Mouse (Mus musculus): ENCODE results near the gene Pus10. TPM values are rescaled to one million over a fixed set of nuclear protein-coding genes. Genes with fewer than 3 reads are reported as not detected.

Gene Pus10
- polyA plus RNA-seq, 1 experiment from 2014 or later, result 20.9 TPM

DNA sequence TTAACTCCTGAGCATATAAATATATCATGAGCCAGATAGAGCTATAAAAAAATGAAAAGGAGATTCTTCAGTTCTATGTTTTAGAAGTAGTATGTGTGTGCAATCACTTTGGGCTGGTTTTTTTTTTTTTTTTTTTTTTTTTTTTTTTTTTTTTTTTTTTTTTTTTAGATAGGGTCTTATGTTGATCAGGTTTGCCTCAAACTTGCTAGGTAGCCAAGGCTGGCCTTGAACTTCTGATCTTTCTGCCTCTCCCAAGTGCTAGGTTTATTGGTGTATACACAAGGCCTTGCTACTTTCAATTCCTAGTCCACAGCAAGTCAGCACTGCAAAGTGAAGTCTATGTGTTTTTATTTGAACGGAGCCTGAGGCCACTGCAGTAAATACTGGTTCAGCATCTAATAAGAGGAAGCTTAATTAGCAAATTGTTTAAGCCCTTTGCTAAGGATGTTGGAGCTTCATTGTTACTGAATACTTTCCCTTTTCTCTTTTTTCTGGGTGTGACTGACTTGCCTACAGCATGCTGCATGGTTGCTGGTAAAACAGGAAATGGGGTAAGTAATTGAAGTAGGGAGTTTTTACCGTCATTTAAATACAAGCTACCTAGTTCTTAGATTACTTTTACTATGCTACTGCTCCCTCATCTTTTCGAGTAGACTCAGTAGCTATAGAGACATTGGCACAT, 34.1 kb downstream of the Pus10 start:
- peaks cover 10% of the 10 kb centered on the region; the same call in 1 of the 2 replicates for H3K36me3 ChIP-seq
- no peak overlapping the region for H3K9ac ChIP-seq
- H3K4me2 ChIP-seq (replicated peaks), result no peak overlapping the region
- no peak overlapping the region for H3K27ac ChIP-seq
- no peak for ATAC-seq (ENCODE audit: low FRiP score)
- H3K4me1 ChIP-seq, result no peaks in the 10 kb centered on the region
- 81% methylated on average over 3 of the region's 3 CpGs for WGBS
- H3K27me3 ChIP-seq, result no peaks in the 10 kb centered on the region
- H3K9me3 ChIP-seq (replicated peaks), result no peaks in the 10 kb centered on the region
- no peak overlapping the region for H3K4me3 ChIP-seq

DNA sequence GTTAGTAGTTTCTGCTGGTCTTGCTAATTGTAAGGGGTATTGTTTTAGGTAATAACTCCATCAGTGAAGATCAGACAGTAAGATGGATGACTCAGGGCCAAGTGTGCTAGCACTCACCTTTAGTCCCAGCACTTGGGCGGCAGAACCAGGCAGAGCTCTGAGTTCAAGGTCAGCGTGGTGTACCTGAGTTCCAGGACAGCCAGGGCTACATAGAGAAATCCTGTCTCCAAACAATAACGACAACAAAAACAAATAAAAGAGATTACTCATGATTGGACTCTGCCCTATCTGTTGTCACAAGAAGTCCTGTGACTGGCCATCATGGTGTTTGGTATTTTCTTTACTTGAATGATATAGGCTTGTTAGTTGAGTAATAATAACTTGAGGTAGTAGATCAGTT, 36.4 kb downstream of the Pus10 start:
- Histone ChIP-seq H3K27me3 (no peaks in the 10 kb centered on the region), H3K4me3 (no peak overlapping the region), H3K9me3 (replicated peaks) (no peaks in the 10 kb centered on the region), H3K27ac (no peak overlapping the region), H3K36me3 (0 out of 2 replicates have a peak, but pooled peaks cover 15% of the 10 kb centered on the region), H3K4me1 (no peaks in the 10 kb centered on the region), H3K9ac (no peak overlapping the region), H3K4me2 (replicated peaks) (no peak overlapping the region)
- ATAC-seq (ENCODE audit: low FRiP score), result no peak
- WGBS, result 92% methylated on average over 3 of the region's 3 CpGs

DNA sequence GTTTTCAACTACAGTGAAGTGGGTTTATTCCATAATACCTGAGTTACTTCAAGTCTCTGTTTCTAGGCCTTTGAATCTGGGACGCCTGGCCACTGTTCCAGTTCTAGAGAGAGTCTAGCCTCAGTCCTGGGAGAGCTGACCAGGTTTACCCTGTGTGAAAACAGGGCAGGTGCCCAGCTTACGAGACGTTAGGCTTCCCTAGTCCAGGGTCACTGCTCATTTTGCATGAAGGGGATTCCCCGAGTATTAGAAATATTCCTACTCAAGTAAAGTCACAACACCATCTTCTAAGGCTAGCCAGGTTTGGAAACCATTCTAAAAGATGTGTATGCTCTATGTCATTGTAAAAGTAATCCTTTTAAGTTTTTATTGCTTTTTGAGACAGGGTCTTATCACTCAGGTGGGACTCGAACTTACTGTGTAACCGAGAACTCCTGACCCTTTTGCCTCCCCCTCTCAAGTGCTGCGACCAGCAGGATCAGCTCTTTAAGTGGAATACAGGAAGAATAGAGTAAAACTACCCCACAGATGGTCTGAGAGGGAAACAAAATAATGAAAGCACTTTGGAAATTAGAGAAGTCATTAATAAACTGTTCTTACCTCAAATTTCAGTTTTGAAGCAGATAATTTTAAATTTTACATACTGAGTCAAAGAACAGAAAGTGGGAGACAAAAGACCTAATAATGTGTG, 39.3 kb downstream of the Pus10 start:
- WGBS, result 90% methylated on average over 7 of the region's 7 CpGs
- Histone ChIP-seq H3K4me1 (no peaks in the 10 kb centered on the region), H3K4me2 (replicated peaks) (no peak overlapping the region), H3K27me3 (no peaks in the 10 kb centered on the region), H3K4me3 (no peak overlapping the region), H3K27ac (no peak overlapping the region), H3K36me3 (peaks cover 36% of the 10 kb centered on the region), H3K9ac (no peak overlapping the region), H3K9me3 (replicated peaks) (no peaks in the 10 kb centered on the region)
- no peak for ATAC-seq (ENCODE audit: low FRiP score)

DNA sequence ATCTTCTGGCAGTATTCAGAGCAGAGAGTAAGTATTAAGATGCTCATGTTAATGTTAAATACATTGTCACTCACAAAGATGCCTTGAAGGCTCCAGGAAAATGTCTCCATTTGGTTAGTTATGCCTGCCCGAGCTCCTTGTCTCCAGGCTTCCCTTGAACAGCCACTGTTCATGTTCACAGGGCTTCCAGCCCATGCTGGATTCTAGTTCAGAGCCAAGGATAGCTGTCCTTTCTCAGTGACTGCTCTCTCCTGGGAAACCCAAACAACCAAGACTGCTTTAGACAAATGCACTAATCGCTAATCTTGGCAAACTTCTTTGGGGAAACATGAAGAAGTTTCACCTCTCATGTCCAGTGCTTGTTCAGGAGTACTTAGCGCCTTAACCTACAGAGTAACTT, 46.8 kb downstream of the Pus10 start:
- no peak overlapping the region for H3K27ac ChIP-seq
- H3K4me3 ChIP-seq, result no peak overlapping the region
- 93% methylated on average over 3 of the region's 3 CpGs for WGBS
- H3K4me1 ChIP-seq, result no peaks in the 10 kb centered on the region
- H3K9ac ChIP-seq, result no peak overlapping the region
- H3K36me3 ChIP-seq, result peaks cover 82% of the 10 kb centered on the region
- no peak overlapping the region for H3K4me2 ChIP-seq (replicated peaks)
- no peaks in the 10 kb centered on the region for H3K27me3 ChIP-seq
- H3K9me3 ChIP-seq (replicated peaks), result no peaks in the 10 kb centered on the region
- ATAC-seq (ENCODE audit: low FRiP score), result no peak

DNA sequence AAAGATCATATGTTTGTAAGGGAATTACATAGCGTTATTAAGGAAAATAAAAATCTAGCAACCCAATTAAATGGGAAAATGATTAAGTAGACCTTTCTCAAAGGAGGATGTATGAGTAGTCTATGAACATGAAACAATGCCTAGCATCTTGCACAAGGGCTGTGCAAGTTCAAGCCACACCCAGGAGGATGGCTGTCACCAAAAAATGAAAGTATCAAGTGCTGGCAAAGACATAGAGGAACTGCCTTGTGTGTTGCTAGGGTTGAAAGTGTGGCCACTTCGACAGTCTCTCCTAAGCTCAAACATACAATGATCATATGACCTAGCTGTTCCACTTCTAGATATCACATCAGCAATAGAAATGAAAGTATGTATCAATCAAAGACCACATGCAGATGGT, 53.4 kb downstream of the Pus10 start:
- Histone ChIP-seq H3K9ac (no peak overlapping the region), H3K36me3 (peaks cover 69% of the 10 kb centered on the region), H3K4me3 (no peak overlapping the region), H3K9me3 (replicated peaks) (no peaks in the 10 kb centered on the region), H3K27me3 (no peaks in the 10 kb centered on the region), H3K4me2 (replicated peaks) (no peak overlapping the region), H3K27ac (no peak overlapping the region), H3K4me1 (no peaks in the 10 kb centered on the region)
- 95% methylated on average over 2 of the region's 2 CpGs for WGBS
- no peak for ATAC-seq (ENCODE audit: low FRiP score)

DNA sequence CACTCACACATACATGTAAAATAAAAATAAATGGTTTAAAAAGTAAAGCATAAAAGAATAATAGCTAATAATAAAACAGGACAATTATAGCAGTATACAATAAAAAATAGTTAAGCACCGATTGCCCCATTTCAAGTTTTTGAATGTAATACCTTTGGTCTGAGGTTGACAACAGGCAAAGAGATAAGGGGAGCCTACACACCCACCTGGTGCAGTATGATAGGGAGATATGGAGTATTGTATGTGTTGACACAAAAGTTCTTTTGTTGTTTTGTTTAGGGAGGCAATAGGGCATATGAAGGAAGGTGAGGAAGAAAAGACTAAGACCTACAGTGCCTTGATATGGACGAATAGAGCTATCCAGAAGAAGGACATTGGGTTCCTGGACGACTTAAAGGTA, 54.4 kb downstream of the Pus10 start:
- 87% methylated on average over 3 of the region's 3 CpGs for WGBS

DNA sequence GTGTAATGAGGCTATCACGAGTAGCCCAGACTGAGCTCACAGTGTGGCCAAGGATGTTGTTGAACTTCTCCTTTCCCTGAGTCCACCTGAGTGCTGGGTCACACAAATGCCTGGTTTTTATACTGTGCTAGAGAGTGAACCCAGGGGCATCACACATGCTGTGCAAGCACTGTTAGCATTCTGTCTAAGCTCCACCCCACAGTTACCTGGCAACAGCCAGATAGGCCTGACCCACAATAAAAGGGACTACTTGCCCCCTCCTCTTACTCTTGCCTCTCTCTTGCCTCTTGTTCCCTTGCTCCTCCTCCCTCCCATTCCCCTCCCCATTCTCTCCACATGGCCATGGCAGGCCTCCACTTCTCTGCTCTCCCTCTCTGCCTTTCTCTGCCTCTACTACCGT, 56.9 kb downstream of the Pus10 start:
- Histone ChIP-seq H3K4me1 (no peaks in the 10 kb centered on the region), H3K27me3 (no peaks in the 10 kb centered on the region), H3K9ac (no peak overlapping the region), H3K4me2 (replicated peaks) (no peak overlapping the region), H3K4me3 (no peak overlapping the region), H3K9me3 (replicated peaks) (no peaks in the 10 kb centered on the region), H3K27ac (no peak overlapping the region), H3K36me3 (peaks cover 51% of the 10 kb centered on the region)
- WGBS, result 24% methylated on average over 2 of the region's 2 CpGs
- 0 out of 2 replicates have a peak, but pooled peaks have one; percentile 54 for ATAC-seq (ENCODE audit: low FRiP score)

More for the DNA sequence above, 54.4 kb downstream of the Pus10 start:
- Histone ChIP-seq H3K27me3 (no peaks in the 10 kb centered on the region), H3K4me3 (no peak overlapping the region), H3K9ac (no peak overlapping the region), H3K9me3 (replicated peaks) (no peaks in the 10 kb centered on the region), H3K36me3 (peaks cover 63% of the 10 kb centered on the region), H3K4me2 (replicated peaks) (no peak overlapping the region), H3K4me1 (no peaks in the 10 kb centered on the region), H3K27ac (no peak overlapping the region)
- no peak for ATAC-seq (ENCODE audit: low FRiP score)

DNA sequence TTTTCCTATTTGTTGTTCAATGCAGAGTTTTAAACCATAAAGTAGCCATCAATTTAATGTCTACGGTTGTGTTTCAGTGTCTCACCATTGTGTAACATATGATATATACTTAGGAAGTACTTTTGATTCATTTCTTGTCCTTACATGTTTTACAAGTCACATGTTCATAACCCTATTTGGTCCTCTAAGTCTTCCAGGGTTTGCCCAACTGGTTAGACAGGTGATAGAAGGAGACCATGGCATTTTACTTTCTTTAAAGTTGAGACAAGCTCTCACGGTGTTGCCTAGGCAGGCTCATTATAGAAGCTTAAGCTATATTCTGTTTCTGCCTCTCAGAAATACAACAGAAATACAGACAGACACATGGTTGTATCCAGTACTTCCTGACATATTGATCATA, 60.4 kb downstream of the Pus10 start:
- H3K27ac ChIP-seq, result no peak overlapping the region
- no peaks in the 10 kb centered on the region for H3K27me3 ChIP-seq
- ATAC-seq (ENCODE audit: low FRiP score), result no peak
- no peaks in the 10 kb centered on the region for H3K4me1 ChIP-seq
- no peak overlapping the region for H3K9ac ChIP-seq
- H3K4me3 ChIP-seq, result no peak overlapping the region
- H3K4me2 ChIP-seq (replicated peaks), result no peak overlapping the region
- no peaks in the 10 kb centered on the region for H3K9me3 ChIP-seq (replicated peaks)
- 93% methylated on average over 2 of the region's 2 CpGs for WGBS
- H3K36me3 ChIP-seq, result peaks cover 43% of the 10 kb centered on the region

DNA sequence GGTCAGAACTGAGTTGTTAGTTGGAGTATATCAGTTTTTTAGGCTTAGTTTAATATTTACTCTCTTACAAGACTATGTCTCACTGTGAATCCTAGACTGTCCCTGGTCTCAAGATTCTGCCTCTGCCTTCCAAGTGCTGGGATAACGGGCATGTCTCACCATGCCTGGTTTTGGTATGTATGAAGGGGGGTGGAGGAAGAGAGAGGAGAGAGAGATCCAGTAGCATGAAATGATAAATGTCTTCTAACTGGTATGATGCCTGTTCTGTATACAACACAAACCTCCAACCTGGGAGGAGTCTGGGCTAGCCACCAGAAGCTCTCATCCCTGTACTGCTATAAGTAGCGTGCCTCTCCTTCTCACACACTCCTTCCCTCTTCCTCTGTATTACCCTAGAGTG, 61.0 kb downstream of the Pus10 start:
- Histone ChIP-seq H3K27ac (no peak overlapping the region), H3K27me3 (no peaks in the 10 kb centered on the region), H3K9me3 (replicated peaks) (no peaks in the 10 kb centered on the region), H3K4me3 (no peak overlapping the region), H3K4me2 (replicated peaks) (no peak overlapping the region), H3K36me3 (peaks cover 44% of the 10 kb centered on the region), H3K4me1 (no peaks in the 10 kb centered on the region), H3K9ac (no peak overlapping the region)
- 98% methylated on average over 2 of the region's 2 CpGs for WGBS
- ATAC-seq (ENCODE audit: low FRiP score), result no peak

DNA sequence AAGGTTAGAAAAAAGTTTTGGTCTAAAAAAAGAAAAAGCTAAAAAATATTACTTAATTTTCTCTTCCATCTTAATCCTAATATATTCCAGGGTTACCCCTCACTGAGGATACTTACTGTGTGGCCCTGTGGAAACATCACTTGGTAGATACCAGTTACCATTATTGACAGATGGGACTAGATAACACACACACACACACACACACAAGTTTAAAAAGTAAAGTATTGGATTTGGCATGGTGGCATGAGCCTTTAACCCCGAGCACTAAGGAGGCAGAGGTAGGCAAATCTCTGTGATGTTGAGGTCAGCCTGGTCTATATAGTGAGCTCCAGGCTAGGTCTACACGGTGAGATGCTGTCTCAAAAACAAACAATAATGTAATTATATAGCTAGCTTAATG, 62.7 kb downstream of the Pus10 start:
- Histone ChIP-seq H3K9ac (no peak overlapping the region), H3K36me3 (peaks cover 36% of the 10 kb centered on the region), H3K27me3 (no peaks in the 10 kb centered on the region), H3K27ac (no peak overlapping the region), H3K9me3 (replicated peaks) (no peaks in the 10 kb centered on the region), H3K4me3 (no peak overlapping the region), H3K4me2 (replicated peaks) (no peak overlapping the region), H3K4me1 (no peaks in the 10 kb centered on the region)
- WGBS, result 95% methylated on average over 2 of the region's 2 CpGs
- ATAC-seq (ENCODE audit: low FRiP score), result no peak

DNA sequence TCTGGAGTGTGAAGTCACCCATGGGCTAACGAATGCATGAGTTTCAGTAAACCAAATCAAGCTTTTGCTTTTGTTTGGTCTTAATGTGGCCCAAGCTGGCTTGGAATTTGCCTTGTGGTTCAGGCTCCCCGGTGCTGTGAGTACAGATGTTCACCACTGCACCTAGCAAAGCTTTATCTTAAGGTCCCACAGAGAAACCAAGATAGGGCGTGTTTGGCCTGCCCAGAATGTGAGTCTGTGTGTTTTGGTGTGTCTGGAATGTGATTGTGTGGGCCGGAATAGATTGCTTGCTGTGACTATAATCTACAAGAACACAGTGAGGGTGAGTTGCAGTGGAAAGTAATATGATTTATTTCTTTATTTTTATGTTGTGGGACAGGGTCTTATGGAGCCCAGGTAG, 64.6 kb downstream of the Pus10 start:
- Histone ChIP-seq H3K4me3 (no peak overlapping the region), H3K9me3 (replicated peaks) (no peaks in the 10 kb centered on the region), H3K9ac (no peak overlapping the region), H3K27me3 (no peaks in the 10 kb centered on the region), H3K27ac (no peak overlapping the region), H3K4me1 (no peaks in the 10 kb centered on the region), H3K36me3 (peaks cover 48% of the 10 kb centered on the region), H3K4me2 (replicated peaks) (no peak overlapping the region)
- no peak for ATAC-seq (ENCODE audit: low FRiP score)
- WGBS, result 94% methylated on average over 4 of the region's 4 CpGs

DNA sequence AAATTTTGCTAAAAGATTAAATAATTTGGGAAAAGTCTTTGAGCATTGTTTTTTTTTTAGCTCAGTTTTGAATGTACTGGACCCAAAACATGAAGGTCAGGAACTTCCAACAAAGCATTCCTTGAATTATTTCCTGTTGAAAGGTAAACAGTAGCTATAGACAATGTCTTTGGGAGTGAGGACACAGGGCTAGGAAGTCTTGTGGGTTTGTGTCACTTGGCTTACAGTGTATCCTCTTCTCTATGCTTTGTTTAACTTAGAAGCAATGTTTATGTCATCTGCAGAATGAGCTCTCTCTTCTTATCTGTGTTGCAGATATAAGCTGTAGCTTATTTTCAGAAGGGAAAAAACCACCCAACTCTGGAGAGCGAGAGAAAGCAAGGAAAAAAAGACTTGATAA, 67.4 kb downstream of the Pus10 start:
- no peak for ATAC-seq (ENCODE audit: low FRiP score)
- no peaks in the 10 kb centered on the region for H3K4me1 ChIP-seq
- no peaks in the 10 kb centered on the region for H3K9me3 ChIP-seq (replicated peaks)
- H3K36me3 ChIP-seq, result peaks cover 37% of the 10 kb centered on the region
- H3K27me3 ChIP-seq, result no peaks in the 10 kb centered on the region
- H3K4me3 ChIP-seq, result no peak overlapping the region
- no peak overlapping the region for H3K27ac ChIP-seq
- H3K9ac ChIP-seq, result no peak overlapping the region
- no peak overlapping the region for H3K4me2 ChIP-seq (replicated peaks)
- WGBS, result 88% methylated on average over 1 of the region's 1 CpGs

DNA sequence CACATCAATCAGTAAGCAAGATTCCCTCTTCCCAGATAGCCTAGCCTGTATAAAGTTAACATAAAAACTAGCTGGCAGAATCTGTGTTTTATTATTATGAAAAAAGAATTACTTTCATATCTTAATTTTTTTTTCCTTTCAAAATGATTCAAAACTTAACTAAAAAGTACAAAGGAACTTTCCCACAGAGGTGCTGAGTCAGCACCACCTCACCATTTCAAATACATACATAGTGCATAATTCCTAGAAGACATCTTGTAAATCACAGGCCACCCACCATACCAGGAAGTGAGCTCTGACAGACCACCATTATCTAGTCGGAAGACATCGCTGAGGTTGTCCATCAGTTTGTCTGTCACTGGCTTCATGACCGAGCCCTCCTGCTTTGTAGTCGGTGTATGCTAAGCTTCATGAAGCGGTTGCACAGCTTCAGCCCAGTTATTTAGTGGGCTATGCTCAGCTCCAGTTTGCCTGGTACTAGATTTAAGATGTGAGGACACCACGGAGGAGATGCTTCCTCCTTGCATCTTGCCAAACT, 69.3 kb downstream of the Pus10 start:
- ATAC-seq (ENCODE audit: low FRiP score), result no peak
- Histone ChIP-seq H3K9ac (no peak overlapping the region), H3K27ac (no peak overlapping the region), H3K4me3 (no peak overlapping the region), H3K4me1 (no peaks in the 10 kb centered on the region), H3K27me3 (no peaks in the 10 kb centered on the region), H3K36me3 (peaks cover 30% of the 10 kb centered on the region), H3K9me3 (replicated peaks) (no peaks in the 10 kb centered on the region), H3K4me2 (replicated peaks) (no peak overlapping the region)
- WGBS, result 92% methylated on average over 6 of the region's 6 CpGs
